Mouse (Mus musculus): ENCODE results near the gene Unc119.

Gene Unc119

DNA sequence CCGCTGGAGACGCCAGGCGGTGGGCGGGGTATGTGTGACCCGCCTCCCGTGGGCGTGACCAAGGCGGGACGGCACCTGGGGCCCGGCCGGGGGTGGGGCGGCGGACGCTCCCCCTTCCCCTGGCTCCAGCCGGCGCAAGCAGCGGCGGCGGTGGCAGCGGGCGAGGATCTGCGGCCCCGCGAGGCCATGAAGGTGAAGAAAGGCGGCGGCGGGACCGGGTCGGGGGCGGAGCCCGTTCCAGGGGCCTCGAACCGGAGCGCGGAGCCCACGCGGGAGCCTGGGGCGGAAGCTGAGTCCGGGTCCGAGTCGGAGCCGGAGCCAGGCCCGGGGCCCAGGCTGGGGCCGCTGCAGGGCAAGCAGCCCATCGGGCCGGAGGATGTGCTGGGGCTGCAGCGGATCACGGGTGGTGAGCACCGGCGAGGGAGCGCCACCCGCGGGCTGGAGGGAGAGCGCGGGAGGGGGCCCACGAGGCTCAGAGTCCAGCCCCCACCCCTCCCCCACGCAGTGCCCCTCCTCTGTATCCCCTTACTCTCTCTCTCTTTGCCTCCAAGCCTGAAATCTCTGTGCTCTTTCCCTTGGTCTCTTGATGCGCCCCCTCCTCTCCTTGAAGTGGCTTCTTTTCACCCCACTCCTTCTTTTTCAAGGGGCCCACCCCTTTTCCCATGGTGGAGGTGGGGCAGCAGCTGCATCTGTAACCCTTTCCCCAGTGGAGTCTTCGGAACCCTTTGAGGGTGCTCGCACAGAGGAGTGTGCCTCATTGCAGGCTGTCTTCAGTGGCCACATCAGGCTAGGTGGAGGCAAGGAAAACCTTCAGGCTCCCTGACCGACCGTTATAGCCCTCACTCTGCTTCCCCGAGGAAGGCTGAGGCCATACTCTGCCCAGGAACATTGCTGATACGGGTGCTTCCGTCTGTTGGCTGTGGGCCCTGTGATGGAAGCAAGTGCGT, at the start of gene Unc119:
Unc119 (plus strand) TSS at position 102 of the 947 bp plus-strand sequence.
- in situ Hi-C loops (cut with MseI, MboI): no loop called here

DNA sequence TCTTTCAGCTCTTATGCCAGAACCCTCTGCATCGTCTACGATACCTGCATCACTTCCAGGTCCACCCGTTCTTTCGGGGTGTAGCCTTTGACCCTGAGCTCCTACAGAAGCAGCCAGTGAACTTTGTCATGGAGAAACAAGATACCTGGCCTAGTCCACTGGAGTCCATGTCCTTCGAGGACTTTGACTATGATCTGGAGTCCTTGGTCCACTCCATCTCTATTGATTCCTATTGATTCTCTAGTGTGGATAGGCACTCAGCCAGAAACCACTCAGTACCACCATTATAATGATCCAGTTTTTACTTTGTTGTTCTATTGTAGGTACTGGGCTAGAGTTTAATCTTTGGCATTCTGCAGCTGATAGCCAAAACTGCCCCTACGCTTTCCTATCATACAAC, 48.7 kb upstream of the Unc119 start:
- in situ Hi-C loops (cut with MseI, MboI): no loop called here

DNA sequence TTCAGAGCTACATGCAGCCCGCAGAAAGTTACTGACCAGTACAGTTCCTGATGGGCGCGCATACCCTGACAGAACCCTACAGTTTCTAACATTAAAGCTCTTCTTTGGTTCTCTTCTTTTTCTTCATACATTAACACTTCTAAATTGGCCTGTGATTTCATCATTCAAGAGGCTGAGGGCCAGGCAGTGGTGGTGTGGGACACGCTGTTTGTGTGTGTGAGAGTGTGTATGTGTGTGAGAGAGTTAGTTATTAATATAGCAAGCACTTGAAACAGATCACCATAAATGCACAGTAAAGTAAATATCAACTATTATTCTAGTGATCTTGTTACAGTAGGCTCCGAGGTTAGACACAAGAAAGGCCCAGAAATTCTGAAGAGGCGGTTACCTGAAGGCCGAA, 42.4 kb upstream of the Unc119 start:
- in situ Hi-C loops (cut with MseI, MboI): no loop called here

DNA sequence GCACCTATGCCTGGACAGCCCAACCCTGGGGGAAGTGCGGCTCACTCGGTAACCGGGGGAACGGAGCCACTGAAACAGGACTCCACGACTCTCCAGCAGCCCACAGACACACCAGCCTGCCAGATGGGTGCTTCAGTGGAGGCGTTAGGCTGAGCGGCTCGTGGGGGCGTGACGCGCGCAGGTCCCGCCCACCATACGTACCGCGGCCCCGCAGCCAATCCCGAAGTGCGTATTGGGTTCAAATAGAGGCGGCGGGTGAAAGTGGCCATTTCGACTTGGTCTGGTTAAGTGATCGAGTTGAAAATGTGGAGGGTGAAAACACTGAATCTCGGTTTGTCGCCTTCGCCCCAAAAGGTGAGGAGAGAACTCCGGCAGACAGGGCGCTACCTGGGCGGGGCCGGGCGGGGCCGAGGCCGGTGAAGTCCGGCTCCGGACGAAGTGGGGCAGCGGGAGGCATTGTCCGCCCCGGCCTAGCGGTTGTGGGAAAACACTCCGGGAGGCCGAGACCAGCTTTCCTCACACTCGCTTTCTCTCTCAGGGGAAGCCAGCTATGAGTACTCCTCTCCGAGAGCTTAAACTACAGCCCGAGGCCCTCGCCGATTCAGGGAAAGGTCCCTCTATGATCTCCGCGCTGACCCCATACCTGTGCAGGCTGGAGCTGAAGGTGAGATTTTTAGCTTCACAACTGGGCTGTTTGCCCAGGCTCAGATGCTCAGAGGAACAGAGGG, 41.8 kb upstream of the Unc119 start, which contains the start of gene Spag5:
Spag5 (plus strand) TSS at position 173 of the 728 bp plus-strand sequence.
- in situ Hi-C loops (cut with MseI, MboI): no loop called here

DNA sequence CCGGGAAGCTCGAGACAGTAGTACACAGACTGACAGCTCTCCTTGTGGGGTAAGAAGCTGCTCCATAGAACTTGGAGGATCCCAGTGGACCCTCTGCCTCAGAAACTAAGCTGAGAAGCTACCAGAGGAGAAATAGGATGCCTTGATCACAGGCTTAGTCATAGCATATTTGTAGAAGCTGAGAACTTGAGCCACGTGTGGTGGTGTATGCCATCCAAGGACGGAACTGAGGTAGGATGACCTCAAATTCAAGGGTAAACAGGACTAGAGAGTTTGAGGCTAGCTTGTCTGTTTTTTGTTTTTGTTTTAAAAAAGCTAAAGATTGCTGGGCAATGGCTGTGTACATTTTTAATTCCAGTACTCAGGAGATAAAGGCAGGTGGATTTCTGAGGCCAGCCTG, 38.0 kb upstream of the Unc119 start:
- in situ Hi-C loops (cut with MseI, MboI): no loop called here

DNA sequence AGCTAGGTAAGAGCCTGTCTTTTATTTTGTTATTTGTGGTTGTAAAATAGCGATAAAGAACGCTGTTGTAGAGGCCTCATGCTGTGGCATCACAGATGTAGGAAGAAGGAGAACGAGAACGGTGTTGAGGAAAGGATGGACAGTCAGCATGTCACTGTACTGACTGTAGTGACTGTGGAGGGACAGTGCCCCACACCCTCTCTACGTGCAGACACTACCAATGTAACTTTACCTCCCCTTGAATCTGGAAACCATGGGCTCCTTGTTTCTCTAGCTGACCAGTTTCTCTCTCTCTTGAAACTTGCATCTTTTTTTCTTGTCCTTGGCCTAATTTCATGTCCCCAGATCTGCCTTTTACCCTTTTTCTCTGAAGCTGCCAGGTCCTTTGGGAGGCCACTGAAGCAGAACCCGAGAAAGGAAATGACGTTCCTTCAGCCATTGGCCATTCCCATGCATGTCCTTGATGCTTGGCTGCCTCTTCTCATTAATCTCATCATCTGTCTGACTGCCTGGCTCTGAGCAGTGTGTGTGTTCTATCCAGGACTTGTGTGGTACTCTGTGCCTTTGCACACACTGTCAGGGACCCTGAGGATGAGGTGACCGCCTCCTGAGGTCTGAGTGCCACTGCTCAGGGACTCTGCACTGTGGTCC, 32.3 kb upstream of the Unc119 start:
- in situ Hi-C loops (cut with MseI, MboI): no loop called here

DNA sequence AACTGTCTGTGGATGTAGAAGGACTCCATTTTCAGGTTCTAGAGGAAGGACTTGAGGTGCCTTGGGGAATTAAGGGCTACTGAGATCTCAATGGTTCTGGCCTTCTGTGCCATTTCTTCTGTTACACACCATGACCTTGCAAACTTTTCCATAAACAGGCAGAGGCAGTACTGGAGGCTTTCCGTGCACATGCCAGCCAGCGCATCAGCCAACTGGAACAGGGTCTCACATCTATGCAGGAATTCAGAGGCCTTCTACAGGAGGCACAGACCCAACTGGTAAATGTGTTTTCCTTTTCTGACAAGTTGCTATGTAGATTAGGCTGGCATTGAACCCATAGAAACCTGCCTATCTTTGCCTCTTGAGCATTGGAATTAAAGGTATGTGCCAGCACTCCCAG, 29.6 kb upstream of the Unc119 start:
- in situ Hi-C loops (cut with MseI, MboI): no loop called here

DNA sequence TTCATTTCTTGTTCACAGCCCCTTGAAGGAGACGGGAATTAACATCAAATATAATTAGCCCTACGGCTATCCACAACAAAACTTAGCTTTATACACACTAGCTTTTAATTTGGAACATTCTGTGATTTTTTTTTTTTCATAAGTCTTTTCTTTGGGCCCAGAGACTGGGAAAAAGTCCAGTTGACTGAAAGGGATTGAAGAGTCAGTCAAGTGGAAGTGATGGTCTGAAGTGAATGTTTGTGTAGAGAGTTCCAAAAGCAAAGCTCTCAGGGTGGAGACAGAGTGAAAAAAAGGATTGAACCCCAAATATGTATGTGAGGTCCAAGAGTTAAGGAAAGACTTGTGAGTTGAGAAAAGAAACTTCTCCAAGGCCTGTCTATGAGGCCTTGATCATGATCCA, 24.9 kb upstream of the Unc119 start:
- in situ Hi-C loops (cut with MseI, MboI): no loop called here

DNA sequence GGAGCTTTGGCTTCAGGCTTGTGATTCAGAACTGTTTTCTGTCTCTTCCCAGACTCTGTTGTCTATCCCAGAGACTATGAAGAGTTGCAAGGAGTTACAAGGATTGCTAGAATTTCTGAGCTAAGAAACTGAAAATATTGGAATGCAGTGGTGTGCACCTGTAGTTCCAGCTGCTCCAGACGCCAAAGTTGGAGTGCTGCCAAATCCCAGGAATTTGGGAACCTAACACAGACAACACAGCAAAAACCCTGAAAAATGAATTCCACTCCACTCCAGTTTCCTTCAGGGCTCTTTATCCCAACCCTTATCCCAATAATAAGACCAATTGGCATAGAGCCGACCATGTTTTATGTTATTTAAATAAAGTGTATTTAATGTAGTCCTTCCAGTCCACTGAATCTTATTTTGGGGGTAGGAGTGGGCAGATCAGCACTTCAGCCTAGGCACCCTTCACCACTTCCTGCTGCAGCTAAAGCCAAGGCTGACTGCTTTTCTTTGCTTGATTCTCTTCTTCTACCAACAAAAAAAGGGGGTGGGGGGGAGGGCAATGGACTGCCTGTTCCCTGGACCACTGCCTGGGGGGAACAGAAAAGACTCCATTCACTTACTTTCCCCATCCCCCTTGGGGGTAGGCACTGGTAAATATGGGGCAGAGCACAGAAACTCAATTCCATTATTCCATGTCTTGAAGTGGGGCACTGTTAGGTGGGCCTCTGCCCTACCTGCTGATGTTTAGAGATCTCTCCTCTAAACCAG, 21.0 kb upstream of the Unc119 start:
- in situ Hi-C loops (cut with MseI, MboI): no loop called here

DNA sequence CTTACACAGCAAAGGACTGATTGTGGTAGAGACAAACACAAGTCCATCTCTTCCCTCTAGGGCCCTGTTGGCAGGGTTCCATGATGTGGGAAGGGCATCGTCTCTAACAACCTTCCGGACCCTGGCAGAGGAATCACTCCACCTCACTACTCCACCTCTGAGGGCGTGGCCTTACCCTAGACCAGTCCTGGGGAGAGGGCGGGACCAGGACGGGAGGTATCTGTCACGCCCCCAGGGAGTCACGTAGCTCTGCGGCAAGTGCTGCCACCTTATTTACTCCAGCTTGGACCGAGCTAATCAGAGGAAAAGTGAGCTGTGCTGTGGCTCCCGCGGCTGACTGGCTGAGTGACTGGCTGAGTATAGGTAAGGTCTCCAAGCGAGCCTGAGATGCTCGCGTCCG, 20.4 kb upstream of the Unc119 start, which contains the start of gene Aldoc:
Aldoc (plus strand) TSS at position 109 of the 400 bp plus-strand sequence.
- in situ Hi-C loops (cut with MseI, MboI): no loop called here

DNA sequence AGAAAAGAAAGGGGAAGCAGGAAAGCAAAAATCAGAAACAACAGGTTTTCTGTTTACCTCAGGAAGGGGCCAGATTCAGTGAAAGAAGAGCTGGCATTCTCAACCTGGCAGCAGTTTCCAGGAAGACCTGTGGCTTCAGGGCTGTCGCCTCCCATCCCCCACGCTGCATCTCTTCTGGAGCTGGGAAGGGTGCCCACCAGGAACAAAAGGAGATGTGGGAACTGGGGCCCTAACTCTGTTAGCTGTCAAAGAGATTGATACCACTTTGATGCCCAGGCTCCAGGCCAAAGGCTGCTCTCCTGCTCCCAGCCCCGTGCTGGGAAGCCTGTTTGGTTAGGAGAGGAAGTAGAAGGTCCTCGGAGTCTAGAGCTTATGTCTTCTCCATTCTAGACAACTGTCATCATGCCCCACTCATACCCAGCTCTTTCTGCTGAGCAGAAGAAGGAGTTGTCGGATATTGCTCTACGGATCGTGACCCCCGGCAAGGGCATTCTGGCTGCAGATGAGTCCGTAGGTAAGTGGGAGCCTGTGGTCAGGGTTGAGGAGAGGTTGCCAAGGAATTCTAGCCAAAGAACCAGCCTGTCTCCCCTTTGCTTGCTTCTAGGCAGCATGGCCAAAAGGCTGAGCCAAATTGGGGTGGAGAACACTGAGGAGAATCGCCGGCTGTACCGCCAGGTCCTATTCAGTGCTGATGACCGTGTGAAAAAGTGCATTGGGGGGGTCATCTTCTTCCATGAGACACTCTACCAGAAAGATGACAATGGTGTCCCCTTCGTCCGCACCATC, 19.1 kb upstream of the Unc119 start:
- in situ Hi-C loops (cut with MseI, MboI): no loop called here

DNA sequence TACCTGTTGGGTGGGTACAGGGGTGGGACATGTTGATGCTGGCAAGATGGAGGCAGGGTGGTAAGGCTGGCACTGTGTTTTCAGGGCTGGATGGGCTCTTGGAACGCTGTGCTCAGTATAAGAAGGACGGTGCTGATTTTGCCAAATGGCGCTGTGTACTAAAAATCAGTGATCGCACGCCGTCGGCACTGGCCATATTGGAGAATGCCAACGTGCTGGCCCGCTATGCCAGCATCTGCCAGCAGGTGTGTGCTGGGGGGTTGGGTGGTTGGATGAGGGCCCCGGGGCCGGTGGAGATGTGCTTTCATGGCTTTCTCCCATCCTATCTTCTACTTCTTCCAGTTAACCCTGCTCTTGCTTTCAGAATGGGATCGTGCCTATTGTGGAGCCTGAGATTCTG, 18.3 kb upstream of the Unc119 start:
- in situ Hi-C loops (cut with MseI, MboI): no loop called here

DNA sequence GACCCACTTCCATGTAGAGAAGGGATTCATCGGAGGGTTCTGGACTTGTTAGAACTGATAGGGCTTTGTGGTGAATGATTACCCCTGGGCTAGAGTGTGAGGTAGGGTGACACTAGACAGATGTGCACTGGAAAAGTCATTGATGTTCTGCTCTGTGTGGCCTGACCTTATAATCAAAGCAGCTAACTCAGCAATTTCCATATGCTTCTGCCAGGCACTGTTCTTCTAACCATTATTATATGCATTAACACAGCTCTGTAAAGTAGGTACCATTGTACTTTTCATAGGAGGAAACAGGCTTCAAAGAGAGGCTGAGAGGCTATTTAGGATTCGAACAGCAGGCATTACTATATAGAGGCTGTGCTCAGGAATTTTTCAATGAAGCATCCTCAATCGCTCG, 16.1 kb upstream of the Unc119 start:
- in situ Hi-C loops (cut with MseI, MboI): no loop called here

DNA sequence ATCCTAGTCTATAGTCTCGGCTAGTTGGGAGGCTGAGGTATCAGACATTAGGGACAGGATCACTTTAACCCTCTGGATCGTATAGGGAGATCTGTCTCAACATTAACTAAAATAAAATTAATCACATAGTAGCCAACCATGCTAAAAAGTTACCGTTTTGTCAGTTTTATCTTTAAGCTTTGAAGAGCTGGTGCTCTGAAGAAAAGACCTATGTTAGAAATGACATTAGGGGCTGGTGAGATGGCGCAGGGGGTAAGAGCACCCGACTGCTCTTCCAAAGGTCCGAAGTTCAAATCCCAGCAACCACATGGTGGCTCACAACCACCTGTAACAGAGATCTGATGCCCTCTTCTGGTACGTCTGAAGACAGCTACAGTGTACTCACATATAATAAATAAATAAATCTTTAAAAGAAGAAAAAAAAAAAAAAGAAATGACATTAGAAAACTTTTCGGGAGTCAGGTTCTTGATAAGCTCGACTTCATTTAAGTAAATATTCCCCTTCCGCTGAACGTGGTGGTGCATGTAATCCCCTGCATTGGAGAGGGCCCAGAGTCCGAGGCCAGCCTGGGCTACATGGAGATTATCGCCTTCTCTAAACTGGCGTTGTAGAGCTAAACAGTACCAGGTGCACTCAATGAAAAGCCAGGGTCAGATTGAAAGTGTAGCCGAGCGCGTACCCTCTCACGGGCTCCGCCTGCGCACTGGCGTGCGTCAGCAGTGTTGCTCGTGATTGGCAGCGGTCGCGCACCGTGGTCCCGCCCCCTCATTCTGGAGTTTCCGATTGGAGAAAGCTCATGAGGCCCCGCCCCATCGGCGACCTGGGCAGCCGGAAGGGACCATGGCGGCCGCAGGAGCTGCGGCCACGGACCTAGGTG, 15.4 kb upstream of the Unc119 start, which contains the start of gene Pigs:
Pigs (plus strand) TSS at position 782 of the 878 bp plus-strand sequence.
- in situ Hi-C loops (cut with MseI, MboI): no loop called here

DNA sequence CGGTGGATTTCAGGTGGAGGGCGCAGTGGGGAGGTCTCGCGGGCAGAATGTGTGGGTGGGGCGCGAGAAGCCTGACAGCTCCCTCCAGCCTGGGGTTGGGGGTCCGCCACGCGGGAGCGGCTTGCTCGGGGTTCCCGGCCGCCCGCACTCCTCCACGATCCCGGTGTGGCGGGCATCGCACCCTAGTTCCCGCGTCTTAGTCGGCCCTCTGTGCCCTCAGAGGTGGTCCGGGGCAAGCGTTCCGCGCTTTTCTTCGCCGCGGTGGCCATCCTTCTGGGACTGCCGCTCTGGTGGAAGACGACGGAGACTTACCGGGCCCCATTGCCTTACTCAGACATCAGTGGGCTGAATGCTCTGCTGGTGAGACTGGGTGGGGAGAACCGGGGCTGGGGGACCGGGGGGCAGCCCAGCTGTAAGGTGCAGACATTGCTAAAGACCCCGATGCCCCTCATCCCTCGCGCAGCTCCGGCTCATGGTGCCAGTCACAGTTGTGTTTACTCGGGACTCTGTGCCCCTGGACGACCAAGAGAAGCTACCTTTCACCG, 14.7 kb upstream of the Unc119 start:
- in situ Hi-C loops (cut with MseI, MboI): no loop called here

DNA sequence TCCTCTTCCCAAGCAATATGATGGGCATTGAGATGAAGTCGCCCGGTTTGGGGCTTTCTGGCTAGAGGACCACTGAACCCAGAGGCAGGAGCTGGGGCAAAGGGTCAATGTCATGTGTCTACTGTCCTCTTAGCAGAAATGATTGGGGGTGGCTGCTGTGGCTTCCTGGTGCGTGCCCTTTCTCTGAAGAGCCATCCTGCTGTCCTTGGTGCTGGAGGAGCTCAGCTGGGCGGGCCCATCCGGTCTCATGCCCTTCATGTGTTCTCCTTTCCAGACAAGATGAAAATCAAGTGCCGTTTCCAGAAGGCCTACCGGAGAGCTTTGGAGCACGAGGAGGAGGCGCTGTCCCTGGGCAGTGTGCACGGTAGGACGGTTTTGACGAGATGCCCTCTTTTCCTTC, 10.6 kb upstream of the Unc119 start:
- in situ Hi-C loops (cut with MseI, MboI): no loop called here

DNA sequence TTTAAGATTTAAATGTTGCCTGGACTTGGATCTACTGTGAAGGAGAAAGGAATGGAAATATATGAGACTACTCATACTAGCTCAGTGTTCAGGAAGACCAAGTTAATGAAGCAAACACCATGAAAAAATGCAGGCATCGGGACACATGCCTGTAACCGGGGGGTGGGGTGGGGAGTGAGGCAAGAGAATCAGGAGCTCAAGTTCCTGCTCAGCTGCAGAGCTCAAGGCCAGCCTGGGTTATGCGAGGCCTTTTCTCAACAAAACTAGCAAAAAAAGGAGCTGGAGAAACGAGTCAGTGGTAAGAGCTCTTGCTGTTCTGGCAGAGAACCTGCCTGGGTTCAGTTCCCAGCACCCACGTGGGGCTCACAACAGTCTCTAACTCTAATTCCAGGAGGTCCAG, 9.3 kb upstream of the Unc119 start:
- in situ Hi-C loops (cut with MseI, MboI): no loop called here

DNA sequence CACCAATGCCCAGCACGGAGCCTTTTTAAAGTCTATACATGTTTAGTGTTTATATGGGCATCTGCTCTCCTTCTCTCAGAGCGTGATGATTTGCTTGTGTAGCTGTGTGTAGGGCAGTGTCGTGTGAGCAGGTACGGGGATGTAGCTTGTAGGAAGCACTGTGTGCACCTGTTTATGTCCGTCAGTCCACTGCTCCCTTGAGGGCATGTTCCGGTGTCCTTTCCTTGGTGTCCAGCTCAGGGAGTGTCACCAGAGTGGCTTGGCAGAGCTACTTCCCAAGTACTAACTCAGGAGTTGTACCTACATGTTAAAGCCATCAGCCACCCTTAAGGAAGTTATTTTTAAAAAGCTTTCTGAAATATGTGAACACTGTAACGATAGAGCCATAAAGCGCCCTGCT, 6.2 kb upstream of the Unc119 start:
- in situ Hi-C loops (cut with MseI, MboI): no loop called here

DNA sequence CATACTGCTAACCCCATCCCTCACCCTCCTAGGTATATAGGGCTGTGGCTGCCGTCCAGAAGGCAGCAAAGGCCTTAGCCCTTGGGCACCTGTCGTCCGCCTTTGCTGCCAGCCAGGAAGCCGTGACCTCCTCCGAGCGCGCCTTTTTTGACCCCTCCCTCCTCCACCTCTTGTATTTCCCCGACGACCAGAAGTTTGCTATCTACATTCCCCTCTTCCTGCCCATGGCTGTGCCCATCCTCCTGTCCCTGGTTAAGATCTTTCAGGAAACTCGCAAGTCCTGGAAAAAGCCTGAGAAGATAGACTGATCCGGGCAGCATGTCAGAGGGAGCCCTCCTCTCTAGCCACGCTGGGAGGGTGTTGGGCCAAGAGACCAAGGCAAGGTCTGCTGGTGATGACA, 1.6 kb upstream of the Unc119 start:
- in situ Hi-C loops (cut with MseI, MboI): no loop called here

Measured in mouse trophoblast stem cell (cell line).